Mouse (Mus musculus): Measurements from ENCODE around the gene Plcl1. TPM values are rescaled to one million over a fixed set of nuclear protein-coding genes. Genes with fewer than 3 reads are reported as not detected.

The Plcl1 gene
- polyA plus RNA-seq, 1 experiment from 2014 or later, result 2.0 TPM

- DNase-seq (ENCODE audit: low spot score), result no peak
- no peaks in the 10 kb centered on the region for H3K36me3 ChIP-seq
- H3K4me1 ChIP-seq (replicated peaks), result no peaks in the 10 kb centered on the region
- H3K4me3 ChIP-seq, result no peak overlapping the region
- H3K9me3 ChIP-seq, result no peaks in the 10 kb centered on the region
- H3K27ac ChIP-seq, result no peak overlapping the region
- no peaks in the 10 kb centered on the region for H3K27me3 ChIP-seq (ENCODE audit: insufficient read depth, poor library complexity, severe bottlenecking)
- 87% methylated on average over 2 of the region's 2 CpGs for WGBS
Measured at GRCm38 (mm10) chr1:55605956-55606355, 200.2 kb downstream of the Plcl1 start.

DNA sequence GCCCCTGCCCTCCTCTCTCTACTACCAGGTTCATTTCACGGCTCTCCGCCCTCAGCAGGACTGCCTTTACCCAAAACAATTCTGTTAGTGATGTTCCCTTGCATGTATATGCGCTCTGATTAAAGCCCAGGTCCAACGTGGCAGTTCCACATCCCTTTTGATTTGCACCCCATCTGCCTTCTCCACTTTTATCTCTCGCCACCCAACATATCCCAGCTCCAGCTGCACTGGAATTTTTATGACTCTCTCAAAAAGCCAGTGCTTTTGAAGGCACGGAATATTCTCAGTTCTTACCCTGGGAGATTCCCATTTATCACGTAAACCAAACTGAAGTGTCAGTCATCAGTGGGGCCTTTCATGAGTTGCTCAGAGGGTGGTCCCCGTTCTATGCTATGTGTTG lies 200.7 kb downstream of the Plcl1 start:
- 76% methylated on average over 8 of the region's 8 CpGs for WGBS
- no peaks in the 10 kb centered on the region for H3K9me3 ChIP-seq
- no peaks in the 10 kb centered on the region for H3K27me3 ChIP-seq (ENCODE audit: insufficient read depth, poor library complexity, severe bottlenecking)
- no peaks in the 10 kb centered on the region for H3K4me1 ChIP-seq (replicated peaks)
- DNase-seq (ENCODE audit: low spot score), result no peak
- no peak overlapping the region for H3K27ac ChIP-seq
- H3K36me3 ChIP-seq, result no peaks in the 10 kb centered on the region
- no peak overlapping the region for H3K4me3 ChIP-seq

- Histone ChIP-seq H3K4me3 (no peak overlapping the region), H3K4me1 (replicated peaks) (no peaks in the 10 kb centered on the region), H3K27ac (no peak overlapping the region), H3K36me3 (no peaks in the 10 kb centered on the region), H3K9me3 (no peaks in the 10 kb centered on the region), H3K27me3 (ENCODE audit: insufficient read depth, poor library complexity, severe bottlenecking) (no peaks in the 10 kb centered on the region)
- 89% methylated on average over 6 of the region's 6 CpGs for WGBS
- DNase-seq (ENCODE audit: low spot score), result no peak
Measured at GRCm38 (mm10) chr1:55612759-55613328, 207.1 kb downstream of the Plcl1 start.

- H3K27me3 ChIP-seq (ENCODE audit: insufficient read depth, poor library complexity, severe bottlenecking), result no peaks in the 10 kb centered on the region
- H3K4me3 ChIP-seq, result no peak overlapping the region
- no peaks in the 10 kb centered on the region for H3K9me3 ChIP-seq
- no peak for DNase-seq (ENCODE audit: low spot score)
- H3K4me1 ChIP-seq (replicated peaks), result no peaks in the 10 kb centered on the region; the same call in 1 of the 2 replicates
- 97% methylated on average over 2 of the region's 2 CpGs for WGBS
- no peaks in the 10 kb centered on the region for H3K36me3 ChIP-seq
- H3K27ac ChIP-seq, result no peak overlapping the region
Measured at GRCm38 (mm10) chr1:55617857-55618256, 212.1 kb downstream of the Plcl1 start.

DNA sequence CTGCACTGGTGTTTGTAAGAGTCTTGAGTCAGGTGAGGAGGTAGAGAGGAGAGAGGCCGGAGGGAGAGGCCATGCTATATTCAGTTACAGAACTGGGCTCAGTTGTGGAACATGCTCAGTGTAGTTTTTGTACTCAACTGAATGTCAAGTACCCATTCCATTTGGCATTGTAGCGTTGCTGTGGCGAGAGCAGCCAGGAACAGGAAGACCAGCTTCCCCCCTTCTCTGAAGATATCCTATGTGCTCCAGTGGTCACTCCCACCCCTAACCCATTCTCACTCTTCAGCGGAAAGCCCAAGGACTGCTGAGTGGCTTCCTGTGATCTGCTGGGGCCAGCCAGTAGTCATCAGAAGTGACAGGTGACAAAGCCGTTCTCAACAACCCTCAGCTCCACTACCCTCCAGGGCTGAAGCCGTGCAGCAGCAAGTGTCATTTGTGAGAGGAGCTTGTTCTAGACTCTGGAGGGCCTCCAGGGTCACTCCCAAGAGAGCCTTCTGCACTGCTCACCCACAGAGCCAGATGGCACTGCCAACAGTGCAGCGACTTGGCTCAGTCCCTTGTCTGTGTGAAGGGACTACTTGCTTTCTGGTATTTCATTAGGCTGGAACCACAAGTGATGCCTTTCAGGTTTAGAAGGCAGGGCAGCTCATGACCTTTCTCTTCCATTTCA lies 213.0 kb downstream of the Plcl1 start:
- WGBS, result 75% methylated on average over 7 of the region's 7 CpGs
- no peak for DNase-seq (ENCODE audit: low spot score)
- Histone ChIP-seq H3K27ac (no peak overlapping the region), H3K4me3 (no peak overlapping the region), H3K4me1 (replicated peaks) (no peaks in the 10 kb centered on the region; the same call in 1 of the 2 replicates), H3K9me3 (no peaks in the 10 kb centered on the region), H3K27me3 (ENCODE audit: insufficient read depth, poor library complexity, severe bottlenecking) (no peaks in the 10 kb centered on the region), H3K36me3 (no peaks in the 10 kb centered on the region)

- no peaks in the 10 kb centered on the region for H3K9me3 ChIP-seq
Measured at GRCm38 (mm10) chr1:55631496-55631895, 225.8 kb downstream of the Plcl1 start.

DNA sequence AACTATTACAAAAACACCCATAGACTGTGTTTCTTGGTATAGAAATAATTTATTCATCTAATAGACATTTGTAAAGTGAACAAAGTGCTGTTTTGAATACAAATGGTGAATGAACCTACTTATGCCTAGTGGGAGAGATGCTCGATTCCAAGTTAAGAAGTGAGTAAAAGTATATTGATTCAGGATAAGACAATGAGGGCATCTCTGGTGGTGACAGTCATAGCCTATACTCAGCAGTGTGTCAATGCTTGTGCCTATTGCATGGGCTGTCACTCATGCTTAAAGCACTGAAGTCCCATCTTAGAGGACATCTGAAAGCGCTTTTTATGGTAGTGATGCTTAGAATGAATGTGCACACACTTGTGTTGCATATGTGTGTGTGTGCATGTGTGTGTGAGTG lies 226.3 kb downstream of the Plcl1 start:
- no peak overlapping the region for H3K27ac ChIP-seq
- no peak for DNase-seq (ENCODE audit: low spot score)
- H3K27me3 ChIP-seq (ENCODE audit: insufficient read depth, poor library complexity, severe bottlenecking), result no peaks in the 10 kb centered on the region
- no peaks in the 10 kb centered on the region for H3K36me3 ChIP-seq
- H3K4me3 ChIP-seq, result no peak overlapping the region
- no peaks in the 10 kb centered on the region for H3K9me3 ChIP-seq
- no peaks in the 10 kb centered on the region; the same call in 1 of the 2 replicates for H3K4me1 ChIP-seq (replicated peaks)
- 81% methylated on average over 2 of the region's 2 CpGs for WGBS

More at GRCm38 (mm10) chr1:55631496-55631895, 225.8 kb downstream of the Plcl1 start:
- H3K4me1 ChIP-seq (replicated peaks), result no peaks in the 10 kb centered on the region; the same call in 1 of the 2 replicates
- H3K4me3 ChIP-seq, result no peak overlapping the region
- no peaks in the 10 kb centered on the region for H3K27me3 ChIP-seq (ENCODE audit: insufficient read depth, poor library complexity, severe bottlenecking)
- WGBS, result 48% methylated on average over 1 of the region's 1 CpGs
- no peak for DNase-seq (ENCODE audit: low spot score)
- H3K36me3 ChIP-seq, result no peaks in the 10 kb centered on the region
- no peak overlapping the region for H3K27ac ChIP-seq

DNA sequence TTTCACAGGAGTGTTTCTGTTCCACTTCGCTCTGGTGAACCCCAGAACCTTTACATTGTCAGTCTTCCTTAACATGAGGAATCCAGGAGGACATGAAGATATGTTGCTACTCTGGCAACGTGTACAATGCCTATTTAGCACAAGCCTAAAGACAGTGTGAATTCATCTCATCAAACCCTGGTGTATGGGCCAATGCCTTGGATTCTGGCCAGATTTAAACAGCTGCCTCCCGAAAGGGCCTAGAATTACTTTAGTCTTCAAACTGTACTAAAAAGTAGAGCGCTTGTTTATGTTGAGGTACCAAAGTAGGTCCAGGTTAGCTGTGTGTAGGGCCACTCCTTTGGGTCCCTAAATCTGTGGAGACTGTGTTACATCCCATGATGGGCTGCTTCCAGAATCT lies 227.6 kb downstream of the Plcl1 start:
- DNase-seq (ENCODE audit: low spot score), result no peak

GRCm38 (mm10) chr1:55659518-55660210 lies 253.9 kb downstream of the Plcl1 start:
- no peak overlapping the region for H3K4me3 ChIP-seq
- H3K9me3 ChIP-seq, result no peaks in the 10 kb centered on the region
- H3K27me3 ChIP-seq (ENCODE audit: insufficient read depth, poor library complexity, severe bottlenecking), result peaks cover 18% of the 10 kb centered on the region
- DNase-seq (ENCODE audit: low spot score), result no peak
- no peak overlapping the region for H3K27ac ChIP-seq
- H3K4me1 ChIP-seq (replicated peaks), result no peaks in the 10 kb centered on the region
- WGBS, result 78% methylated on average over 8 of the region's 8 CpGs
- no peaks in the 10 kb centered on the region for H3K36me3 ChIP-seq

More for the DNA sequence above, 227.6 kb downstream of the Plcl1 start:
- H3K4me1 ChIP-seq (replicated peaks), result no peaks in the 10 kb centered on the region; the same call in 1 of the 2 replicates
- no peaks in the 10 kb centered on the region for H3K9me3 ChIP-seq
- no peaks in the 10 kb centered on the region for H3K36me3 ChIP-seq
- H3K27me3 ChIP-seq (ENCODE audit: insufficient read depth, poor library complexity, severe bottlenecking), result no peaks in the 10 kb centered on the region
- 91% methylated on average over 4 of the region's 4 CpGs for WGBS
- no peak overlapping the region for H3K4me3 ChIP-seq
- no peak overlapping the region for H3K27ac ChIP-seq

DNA sequence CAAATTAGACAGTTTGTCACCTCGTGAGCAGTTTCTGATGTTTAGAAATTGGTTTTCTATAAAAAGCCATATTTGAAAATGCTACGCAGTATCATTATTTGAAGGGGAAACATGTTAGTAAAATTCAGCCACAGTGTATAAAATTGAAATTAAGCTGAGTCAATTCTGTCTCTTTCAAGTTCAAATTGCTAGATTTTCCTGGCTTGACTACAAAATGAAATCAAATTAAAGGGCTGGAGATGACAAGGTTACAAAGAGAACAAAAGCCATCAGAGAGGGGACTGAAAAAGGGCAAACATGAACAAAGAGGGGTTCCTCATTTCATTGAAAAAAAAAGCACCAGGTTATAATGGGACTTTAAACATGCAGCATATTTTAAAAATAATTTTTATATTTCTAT lies 255.7 kb downstream of the Plcl1 start:
- Histone ChIP-seq H3K9me3 (no peaks in the 10 kb centered on the region), H3K4me1 (replicated peaks) (peaks cover 15% of the 10 kb centered on the region), H3K36me3 (no peaks in the 10 kb centered on the region), H3K27ac (no peak overlapping the region), H3K4me3 (no peak overlapping the region), H3K27me3 (ENCODE audit: insufficient read depth, poor library complexity, severe bottlenecking) (peaks cover 21% of the 10 kb centered on the region)
- no peak for DNase-seq (ENCODE audit: low spot score)
- 85% methylated on average over 2 of the region's 2 CpGs for WGBS

- no peak for DNase-seq (ENCODE audit: low spot score)
- Histone ChIP-seq H3K9me3 (no peaks in the 10 kb centered on the region), H3K36me3 (no peaks in the 10 kb centered on the region), H3K4me1 (replicated peaks) (peaks cover 24% of the 10 kb centered on the region), H3K27me3 (ENCODE audit: insufficient read depth, poor library complexity, severe bottlenecking) (peaks cover 32% of the 10 kb centered on the region), H3K4me3 (peak overlapping the region; percentile 13; the same call in 1 of the 2 replicates), H3K27ac (peak overlapping the region; percentile 75)
- 65% methylated on average over 10 of the region's 10 CpGs for WGBS
Measured at GRCm38 (mm10) chr1:55665137-55665827, 259.6 kb downstream of the Plcl1 start.

- WGBS, result 35% methylated on average over 11 of the region's 11 CpGs
- Histone ChIP-seq H3K27me3 (ENCODE audit: insufficient read depth, poor library complexity, severe bottlenecking) (peaks cover 32% of the 10 kb centered on the region), H3K4me1 (replicated peaks) (peaks cover 24% of the 10 kb centered on the region), H3K9me3 (no peaks in the 10 kb centered on the region), H3K27ac (peak overlapping the region; percentile 75), H3K4me3 (peak overlapping the region; percentile 13; the same call in 1 of the 2 replicates), H3K36me3 (no peaks in the 10 kb centered on the region)
- DNase-seq (ENCODE audit: low spot score), result peak; percentile 18
Measured at GRCm38 (mm10) chr1:55665828-55666673, 260.3 kb downstream of the Plcl1 start.

Data from hindbrain, embryonic 10.5 days (tissue).